Mouse (Mus musculus) heart, embryonic 16.5 days (tissue): ENCODE results near the gene Speer4d. TPM values are rescaled to one million over a fixed set of nuclear protein-coding genes. Genes with fewer than 3 reads are reported as not detected.
"Not testable (repeated sequence)": the region's sequence is repeated elsewhere in the genome, so short reads cannot be mapped to it uniquely, and the experiment has no call there.

ENCODE experiments used
- ATAC-seq: fragments of 200-750 bp; cut with Nextera tagmentation; replicated peaks from 2 replicates; pipeline ENCODE4 v1.8.0; 2017; ENCODE audit warnings: moderate number of reproducible peaks; ENCODE audit not compliant: insufficient read depth, low FRiP score; ENCODE audit errors: extremely low read depth
- H3K27ac ChIP-seq: fragments of 300-500 bp; sonication (generic); 2 replicates; pipeline ENCODE4 v1.5.1; 2014; ENCODE audit warnings: mild to moderate bottlenecking, low read length, control low read depth, moderate library complexity
- H3K27me3 ChIP-seq: fragments of 300-500 bp; sonication (generic); 2 replicates; pipeline ENCODE4 v1.6.1; 2014; ENCODE audit warnings: low read length, mixed read lengths; ENCODE audit not compliant: control insufficient read depth, insufficient read depth
- H3K36me3 ChIP-seq: fragments of 300-500 bp; sonication (generic); 2 replicates; pipeline ENCODE4 v1.6.1; 2014; ENCODE audit not compliant: control insufficient read depth, insufficient read depth
- H3K4me1 ChIP-seq: fragments of 300-500 bp; sonication (generic); 2 replicates; pipeline ENCODE4 v1.6.1; 2014; ENCODE audit warnings: low read length, mixed read lengths; ENCODE audit not compliant: control insufficient read depth, insufficient read depth
- H3K4me2 ChIP-seq: fragments of 300-500 bp; sonication (generic); 2 replicates; pipeline ENCODE4 v1.6.1; 2014; ENCODE audit warnings: low read depth, mild to moderate bottlenecking, control low read depth, low read length
- H3K4me3 ChIP-seq: fragments of 300-500 bp; sonication (generic); 2 replicates; pipeline ENCODE4 v1.5.1; 2014; ENCODE audit warnings: mild to moderate bottlenecking, control low read depth, low read length
- H3K9ac ChIP-seq: fragments of 300-500 bp; sonication (generic); 2 replicates; pipeline ENCODE4 v1.6.1; 2014; ENCODE audit warnings: low read length, control low read depth
- H3K9me3 ChIP-seq: fragments of 300-500 bp; sonication (generic); replicated peaks from 2 replicates; pipeline ENCODE4 v1.6.1; 2016; ENCODE audit warnings: low read length; ENCODE audit not compliant: control insufficient read depth
- WGBS: fragments of 180-500 bp; shearing (Covaris S2); extraction: QIAGEN DNeasy Blood & Tissue Kit; methylation state at CpG from one replicate; pipeline ENCODE4 v1.1.7; 2014; 5-methylcytosine and 5-hydroxymethylcytosine counted together
- polyA plus RNA-seq: library from polyadenylated mRNA; unstranded; fragments of >200 nt; fragmentation: Nextera tagmentation; extraction: Ambion mirVana; gene quantifications from 2 replicates; pipeline ENCODE4 v1.2.1, GENCODE M21; 2015

Speer4d gene
- polyA plus RNA-seq, 1 experiment from 2014 or later, result not detected

GRCm38 (mm10) chr5:15645707-15646106 lies 26.8 kb downstream of the Speer4d start:
- not testable (repeated sequence) for H3K36me3 ChIP-seq, H3K4me1 ChIP-seq, H3K4me2 ChIP-seq, ATAC-seq, H3K9me3 ChIP-seq, H3K4me3 ChIP-seq, H3K9ac ChIP-seq, H3K27me3 ChIP-seq, H3K27ac ChIP-seq
- WGBS, result 24% methylated on average over 6 of the region's 6 CpGs

GRCm38 (mm10) chr5:15652334-15652733 lies 33.5 kb downstream of the Speer4d start:
- ATAC-seq, H3K36me3 ChIP-seq, H3K9me3 ChIP-seq, H3K4me3 ChIP-seq, H3K27ac ChIP-seq, H3K27me3 ChIP-seq, H3K9ac ChIP-seq, H3K4me2 ChIP-seq, H3K4me1 ChIP-seq: not testable (repeated sequence)
- 80% methylated on average over 2 of the region's 2 CpGs for WGBS

DNA sequence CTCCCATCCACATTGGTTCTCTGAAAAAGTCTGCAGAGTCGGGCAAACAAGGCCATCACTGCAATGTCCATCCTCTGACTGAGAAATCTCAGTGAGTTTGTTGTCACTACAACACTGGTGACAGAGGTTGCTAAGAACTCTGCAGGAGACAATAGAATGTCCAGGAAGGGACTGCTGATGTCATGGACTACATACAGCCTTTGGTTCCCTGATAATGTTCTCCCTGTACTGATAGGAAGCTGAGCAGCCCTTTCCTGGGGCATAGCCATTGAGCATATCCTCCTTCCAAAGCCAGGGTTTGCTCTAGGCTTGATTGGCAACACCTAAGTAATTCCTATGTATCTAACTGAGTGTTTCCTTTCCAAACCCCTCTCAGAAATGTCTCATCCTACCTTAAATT lies 38.1 kb downstream of the Speer4d start, which contains the start of gene 4930572O03Rik:
TSS of gene 4930572O03Rik (minus strand) at position 101 of the 400 bp plus-strand sequence.
- WGBS, result 54% methylated on average over 1 of the region's 1 CpGs
- not testable (repeated sequence) for ATAC-seq, H3K27me3 ChIP-seq, H3K36me3 ChIP-seq, H3K4me3 ChIP-seq, H3K4me2 ChIP-seq, H3K27ac ChIP-seq, H3K9me3 ChIP-seq, H3K4me1 ChIP-seq, H3K9ac ChIP-seq

DNA sequence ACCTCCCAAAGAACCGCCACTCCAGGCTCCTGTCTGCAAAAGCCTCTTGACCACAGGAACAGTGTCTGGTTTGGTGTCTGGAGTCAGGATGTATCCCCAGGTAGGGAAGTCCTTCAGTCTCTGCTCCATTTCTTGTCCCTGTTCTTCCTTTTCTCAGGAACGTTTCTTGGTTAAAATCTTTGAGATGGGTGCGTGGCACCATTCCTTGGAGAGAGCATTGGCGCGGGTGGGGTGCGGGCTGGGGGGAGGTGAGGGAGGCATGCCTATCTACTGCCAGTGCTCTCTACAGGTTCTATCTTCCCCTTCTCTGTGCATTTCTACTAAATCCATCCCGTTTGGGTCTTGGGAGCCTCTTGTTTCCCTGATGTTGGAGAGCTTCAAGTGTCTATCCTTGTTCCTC lies 45.0 kb downstream of the Speer4d start:
- not testable (repeated sequence) for H3K4me3 ChIP-seq, ATAC-seq, H3K4me1 ChIP-seq, H3K9ac ChIP-seq, H3K27ac ChIP-seq, H3K27me3 ChIP-seq, H3K4me2 ChIP-seq, H3K9me3 ChIP-seq, H3K36me3 ChIP-seq
- WGBS, result 66% methylated on average over 7 of the region's 7 CpGs

- H3K27me3 ChIP-seq, H3K27ac ChIP-seq, H3K4me2 ChIP-seq, H3K4me3 ChIP-seq, H3K9me3 ChIP-seq, ATAC-seq, H3K9ac ChIP-seq, H3K4me1 ChIP-seq, H3K36me3 ChIP-seq: not testable (repeated sequence)
- WGBS, result 78% methylated on average over 7 of the region's 18 CpGs
These were observed 51.9 kb downstream of the Speer4d start for GRCm38 (mm10) chr5:15670789-15671188.

Other genes starting within 250 kb of the Speer4d start
- 0.26 and 0.32 TPM in 2 replicates for gene Gm21149, start 142.5 kb upstream of the Speer4d start, polyA plus RNA-seq
- gene Gm21190, start 89.8 kb upstream of the Speer4d start, polyA plus RNA-seq, result not detected in 2 replicates
- gene Gm21083, start 41.7 kb upstream of the Speer4d start, polyA plus RNA-seq, result 0.25 TPM in 1 of 2 replicates, not detected in the other
- gene 4930572O03Rik, start 38.0 kb downstream of the Speer4d start, polyA plus RNA-seq, result not detected in 2 replicates
- not detected in 2 replicates for gene Speer4c, start 95.2 kb downstream of the Speer4d start, polyA plus RNA-seq